Mouse (Mus musculus) heart, embryonic 14.5 days (tissue): ENCODE data around the gene Vcam1. TPM values are rescaled to one million over a fixed set of nuclear protein-coding genes. Genes with fewer than 3 reads are reported as not detected.

Experiments used
- ATAC-seq: fragments of 200-750 bp; cut with Nextera tagmentation; 2 replicates; pipeline ENCODE4 v1.8.0; 2017; ENCODE audit warnings: low read depth, moderate TSS enrichment; ENCODE audit not compliant: insufficient number of reproducible peaks, insufficient read depth, low FRiP score
- H3K27ac ChIP-seq, 2 experiments: fragments of 200-500 bp in 1 of 2; fragments of 300-500 bp in 1 of 2; sonication (generic) in 1 of 2; replicated peaks in 1 of 2; 2 replicates each; pipeline ENCODE4 v1.5.1; 2012 to 2014; ENCODE audit warnings: low read depth in 2 of 2, low read length in 2 of 2, control low read depth in 1 of 2, mild to moderate bottlenecking in 1 of 2, mixed read lengths in 1 of 2; ENCODE audit not compliant: control insufficient read depth in 1 of 2, insufficient read depth in 1 of 2
- H3K27me3 ChIP-seq: fragments of 300-500 bp; sonication (generic); 2 replicates; pipeline ENCODE4 v1.6.1; 2014; ENCODE audit warnings: mild to moderate bottlenecking, low read length, control low read depth; ENCODE audit not compliant: control insufficient read depth, insufficient read depth
- H3K36me3 ChIP-seq: fragments of 300-500 bp; sonication (generic); 2 replicates; pipeline ENCODE4 v1.6.1; 2014; ENCODE audit warnings: mild to moderate bottlenecking, control low read depth, low read length, mixed read lengths; ENCODE audit not compliant: control insufficient read depth, insufficient read depth
- H3K4me1 ChIP-seq, 2 experiments: fragments of 200-500 bp in 1 of 2; fragments of 300-500 bp in 1 of 2; sonication (generic) in 1 of 2; 2 replicates each; pipeline ENCODE4 v1.6.1; 2012 to 2014; ENCODE audit warnings: low read length in 2 of 2, control low read depth in 1 of 2, mixed read lengths in 1 of 2; ENCODE audit not compliant: control insufficient read depth in 2 of 2, insufficient read depth in 2 of 2
- H3K4me2 ChIP-seq: fragments of 300-500 bp; sonication (generic); 2 replicates; pipeline ENCODE4 v1.6.1; 2014; ENCODE audit warnings: mild to moderate bottlenecking, low read length
- H3K4me3 ChIP-seq, 2 experiments: fragments of 200-500 bp in 1 of 2; fragments of 300-500 bp in 1 of 2; sonication (generic) in 1 of 2; 2 replicates each; pipeline ENCODE4 v1.5.1; 2012 to 2014; ENCODE audit warnings: low read length in 2 of 2, mild to moderate bottlenecking in 2 of 2, control low read depth in 1 of 2, low read depth in 1 of 2, moderate library complexity in 1 of 2; ENCODE audit not compliant: control insufficient read depth in 1 of 2, insufficient read depth in 1 of 2
- H3K9ac ChIP-seq: fragments of 300-500 bp; sonication (generic); 2 replicates; pipeline ENCODE4 v1.6.1; 2014; ENCODE audit warnings: mild to moderate bottlenecking, low read length
- H3K9me3 ChIP-seq: fragments of 300-500 bp; sonication (generic); 2 replicates; pipeline ENCODE4 v1.6.1; 2016; ENCODE audit warnings: low read length, control low read depth; ENCODE audit not compliant: control insufficient read depth
- WGBS: fragments of 180-500 bp; shearing (Covaris S2); extraction: QIAGEN DNeasy Blood & Tissue Kit; methylation state at CpG from one replicate; pipeline ENCODE4 v1.1.7; 2014; 5-methylcytosine and 5-hydroxymethylcytosine counted together
- polyA plus RNA-seq: library from polyadenylated mRNA; unstranded; fragments of >200 nt; fragmentation: Nextera tagmentation; extraction: Ambion mirVana; gene quantifications from 2 replicates; pipeline ENCODE4 v1.2.1, GENCODE M21; 2014

Gene Vcam1
- polyA plus RNA-seq, 1 experiment from 2014 or later = 75.8 TPM

DNA sequence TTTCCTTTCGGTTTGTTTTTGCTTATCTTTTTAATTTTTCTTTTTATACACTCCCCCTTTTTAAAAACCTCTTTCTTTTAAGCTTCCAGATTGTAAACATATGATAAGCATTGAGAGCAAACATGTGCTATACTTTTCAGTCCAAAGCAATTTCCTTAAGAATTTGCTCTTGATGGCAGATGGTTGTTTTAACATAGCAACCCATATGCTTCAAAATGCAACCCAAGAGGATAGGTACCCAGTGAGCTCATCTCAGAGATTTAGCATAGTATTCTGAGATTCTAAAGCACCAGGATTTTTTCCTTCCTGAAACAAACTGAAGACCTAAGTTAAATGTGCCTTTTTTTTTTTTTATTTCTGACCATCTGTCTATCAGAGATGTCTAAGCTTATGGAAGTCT, 28.6 kb downstream of the Vcam1 start:
- no peak for ATAC-seq
- 68% methylated on average over 1 of the region's 1 CpGs for WGBS
- H3K4me3 ChIP-seq = no peak overlapping the region

DNA sequence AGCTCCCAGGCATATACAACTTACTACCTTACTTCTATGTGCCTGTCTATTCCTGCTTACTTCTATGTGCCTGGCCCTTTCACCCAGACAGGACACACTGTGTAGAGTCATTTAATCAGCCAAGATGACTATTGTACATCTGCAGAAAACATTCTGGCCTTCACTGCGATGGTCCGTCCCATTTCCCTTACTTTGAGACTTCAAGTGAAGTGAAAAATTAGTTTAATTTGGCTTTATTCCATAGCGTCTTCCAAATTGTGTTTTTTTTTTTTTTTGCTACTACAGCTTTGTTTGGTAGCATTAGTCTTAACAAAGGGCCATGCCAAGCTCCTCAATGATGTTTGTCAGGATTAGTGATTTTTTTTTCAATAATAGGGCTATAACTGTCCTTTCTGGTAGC, 33.6 kb downstream of the Vcam1 start:
- Histone ChIP-seq H3K27me3 (no peaks in the 10 kb centered on the region), H3K4me3 (no peak overlapping the region), H3K4me1 (no peaks in the 10 kb centered on the region), H3K9ac (no peak overlapping the region), H3K9me3 (peaks cover 4% of the 10 kb centered on the region), H3K4me2 (no peak overlapping the region), H3K36me3 (no peaks in the 10 kb centered on the region), H3K27ac (no peak overlapping the region)
- ATAC-seq = no peak
- 77% methylated on average over 3 of the region's 3 CpGs for WGBS

More for the DNA sequence above, 28.6 kb downstream of the Vcam1 start:
- no peak overlapping the region for H3K4me2 ChIP-seq
- H3K9me3 ChIP-seq = no peaks in the 10 kb centered on the region
- H3K4me1 ChIP-seq = peaks cover 0 to 5% of the 10 kb centered on the region in 2 experiments; a peak in 2 of 4 replicates
- no peak overlapping the region for H3K9ac ChIP-seq
- H3K27me3 ChIP-seq = no peaks in the 10 kb centered on the region
- H3K36me3 ChIP-seq = no peaks in the 10 kb centered on the region
- H3K27ac ChIP-seq = no peak overlapping the region

DNA sequence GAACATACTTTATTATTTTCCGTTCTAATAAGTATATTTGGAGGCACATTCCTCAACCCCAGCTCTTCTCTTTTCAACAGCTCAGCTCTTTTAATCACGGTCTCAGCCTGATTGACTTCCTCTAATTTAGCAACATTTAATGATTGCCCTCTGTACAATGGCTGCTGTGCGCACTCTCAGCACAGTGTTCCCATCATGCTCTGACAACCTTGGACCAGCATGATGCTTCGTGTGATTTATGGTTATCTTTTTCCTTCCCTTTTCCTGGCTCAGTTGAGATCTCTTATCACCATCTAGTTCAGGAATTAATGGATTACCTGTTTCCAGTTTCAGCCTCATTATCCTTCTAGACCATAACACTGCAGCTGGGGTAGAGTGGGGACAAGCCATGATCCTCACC, 34.2 kb downstream of the Vcam1 start:
- Histone ChIP-seq H3K4me3 (no peak overlapping the region), H3K36me3 (no peaks in the 10 kb centered on the region), H3K4me1 (no peaks in the 10 kb centered on the region), H3K9ac (no peak overlapping the region), H3K4me2 (no peak overlapping the region), H3K9me3 (peaks cover 4% of the 10 kb centered on the region), H3K27me3 (no peaks in the 10 kb centered on the region), H3K27ac (no peak overlapping the region)
- WGBS = 80% methylated on average over 4 of the region's 4 CpGs
- ATAC-seq = no peak

DNA sequence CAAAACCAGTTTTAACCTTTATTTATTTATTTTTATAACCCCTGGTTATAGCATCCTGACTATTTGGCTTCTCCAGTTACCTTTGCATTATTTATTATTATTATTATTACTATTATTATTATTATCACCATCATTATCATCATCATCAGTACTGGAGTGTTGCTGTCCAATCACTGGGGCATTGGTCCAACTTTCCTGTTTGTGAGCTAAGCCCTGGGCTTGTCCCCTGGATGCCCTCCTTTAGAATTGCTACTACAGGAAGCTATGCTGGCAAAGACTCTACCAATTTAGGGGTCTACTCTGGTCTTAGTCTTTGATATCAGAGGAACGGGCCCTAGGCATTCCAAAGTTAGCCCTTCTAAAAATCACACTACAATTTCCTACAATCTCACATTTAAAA, 34.6 kb downstream of the Vcam1 start:
- Histone ChIP-seq H3K27ac (no peak overlapping the region), H3K4me1 (no peaks in the 10 kb centered on the region), H3K36me3 (no peaks in the 10 kb centered on the region), H3K9ac (no peak overlapping the region), H3K4me3 (no peak overlapping the region), H3K27me3 (no peaks in the 10 kb centered on the region), H3K4me2 (no peak overlapping the region), H3K9me3 (peaks cover 4% of the 10 kb centered on the region)
- ATAC-seq = no peak
- 71% methylated on average over 1 of the region's 1 CpGs for WGBS

DNA sequence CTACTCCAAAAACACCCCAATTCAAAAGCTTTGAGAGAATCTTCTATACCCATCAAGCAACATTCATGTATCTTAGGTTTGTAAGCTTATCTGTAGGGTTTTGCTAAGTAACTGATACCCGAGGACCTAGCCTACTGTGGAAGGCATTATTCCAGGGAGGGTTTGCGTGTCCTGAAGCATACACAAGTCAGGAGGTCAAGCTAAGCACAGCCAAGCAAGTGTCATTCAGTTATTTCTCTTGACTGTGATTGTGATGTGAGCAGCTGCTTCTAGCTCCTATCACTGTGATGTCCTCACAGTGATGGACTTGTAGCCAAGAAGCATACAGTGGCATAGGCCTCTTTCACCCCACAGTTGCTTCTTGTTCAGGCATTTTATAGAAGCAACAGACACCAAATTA, 35.2 kb downstream of the Vcam1 start:
- H3K4me1 ChIP-seq = no peaks in the 10 kb centered on the region
- 63% methylated on average over 2 of the region's 2 CpGs for WGBS
- H3K9me3 ChIP-seq = peaks cover 4% of the 10 kb centered on the region
- no peaks in the 10 kb centered on the region for H3K36me3 ChIP-seq
- H3K27me3 ChIP-seq = no peaks in the 10 kb centered on the region
- no peak overlapping the region for H3K27ac ChIP-seq
- ATAC-seq = no peak
- H3K9ac ChIP-seq = no peak overlapping the region
- H3K4me2 ChIP-seq = no peak overlapping the region
- H3K4me3 ChIP-seq = no peak overlapping the region

DNA sequence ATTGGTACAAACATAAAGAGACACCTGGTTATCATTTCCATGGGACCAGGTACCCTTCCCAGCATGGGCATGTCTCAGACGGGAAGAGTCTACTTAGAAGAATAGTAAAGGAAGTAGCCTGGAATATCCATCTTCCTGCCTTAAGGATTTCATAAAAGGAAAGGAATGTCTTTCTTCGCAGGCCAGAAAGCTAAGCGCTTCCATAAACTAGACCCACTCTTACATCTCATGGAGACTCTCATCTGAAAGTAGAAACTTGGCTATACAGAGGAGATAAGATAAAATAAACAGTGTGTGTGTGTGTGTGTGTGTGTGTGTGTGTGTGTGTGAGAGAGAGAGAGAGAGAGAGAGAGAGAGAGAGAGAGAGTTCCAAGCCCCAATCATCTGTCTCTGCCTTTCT, 36.9 kb downstream of the Vcam1 start:
- Histone ChIP-seq H3K27me3 (no peaks in the 10 kb centered on the region), H3K4me2 (no peak overlapping the region), H3K4me1 (no peaks in the 10 kb centered on the region), H3K27ac (no peak overlapping the region), H3K36me3 (no peaks in the 10 kb centered on the region), H3K4me3 (no peak overlapping the region), H3K9me3 (peaks cover 8% of the 10 kb centered on the region), H3K9ac (no peak overlapping the region)
- ATAC-seq = no peak
- 60% methylated on average over 3 of the region's 3 CpGs for WGBS

DNA sequence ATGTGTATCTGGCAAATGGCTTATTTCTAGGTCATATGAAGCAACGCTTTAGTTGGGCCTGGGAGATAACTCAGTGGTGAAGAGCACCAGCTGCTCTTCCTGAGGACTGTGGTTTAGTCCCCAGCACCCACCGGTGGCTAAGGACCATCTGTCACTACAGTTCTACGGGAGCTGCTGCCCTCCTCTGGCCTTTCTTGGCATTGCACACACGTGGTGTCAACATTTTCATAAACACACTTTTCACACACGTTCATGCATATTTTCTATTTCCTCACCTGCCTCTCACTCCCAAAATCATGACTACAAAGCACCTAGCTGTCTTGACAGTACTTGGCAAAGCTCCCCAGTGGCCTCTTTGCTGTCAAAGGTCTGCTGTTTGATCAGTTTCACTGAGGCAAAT, 37.8 kb downstream of the Vcam1 start:
- Histone ChIP-seq H3K27me3 (no peaks in the 10 kb centered on the region), H3K9me3 (peaks cover 9% of the 10 kb centered on the region), H3K4me1 (no peaks in the 10 kb centered on the region), H3K4me3 (no peak overlapping the region), H3K36me3 (no peaks in the 10 kb centered on the region), H3K9ac (no peak overlapping the region), H3K27ac (no peak overlapping the region), H3K4me2 (no peak overlapping the region)
- ATAC-seq = no peak
- WGBS = 85% methylated on average over 5 of the region's 5 CpGs

DNA sequence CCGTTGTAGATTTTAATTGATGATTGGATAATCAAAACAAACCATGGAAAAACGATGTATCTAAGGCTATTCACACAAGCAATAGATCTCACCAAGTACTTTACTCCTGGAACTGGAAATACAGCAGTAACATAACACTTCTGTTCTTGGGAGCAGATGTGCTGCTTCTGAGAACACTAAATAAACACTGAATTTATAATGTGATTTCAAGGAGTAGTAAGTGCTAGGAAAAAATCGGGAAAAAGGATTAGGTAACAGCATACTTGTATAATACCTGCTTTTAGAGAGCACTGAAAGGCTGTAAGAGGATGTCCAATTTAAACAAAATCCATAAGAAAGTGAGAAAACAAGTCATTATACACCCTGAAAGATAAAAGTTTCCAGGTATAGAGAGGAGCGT, 43.5 kb downstream of the Vcam1 start:
- no peaks in the 10 kb centered on the region for H3K27me3 ChIP-seq
- ATAC-seq = no peak
- no peaks in the 10 kb centered on the region for H3K36me3 ChIP-seq
- no peak overlapping the region for H3K9ac ChIP-seq
- H3K9me3 ChIP-seq = 0 out of 2 replicates have a peak, but pooled peaks cover 5% of the 10 kb centered on the region
- H3K4me1 ChIP-seq = peaks cover under 1 to 4% of the 10 kb centered on the region in 2 experiments; a peak in 2 of 4 replicates
- H3K27ac ChIP-seq = no peak overlapping the region
- no peak overlapping the region for H3K4me3 ChIP-seq
- 84% methylated on average over 4 of the region's 4 CpGs for WGBS
- no peak overlapping the region for H3K4me2 ChIP-seq
